Comparison of ENCODE assay signal across 9 mouse cellular contexts in the genomic region with DNA sequence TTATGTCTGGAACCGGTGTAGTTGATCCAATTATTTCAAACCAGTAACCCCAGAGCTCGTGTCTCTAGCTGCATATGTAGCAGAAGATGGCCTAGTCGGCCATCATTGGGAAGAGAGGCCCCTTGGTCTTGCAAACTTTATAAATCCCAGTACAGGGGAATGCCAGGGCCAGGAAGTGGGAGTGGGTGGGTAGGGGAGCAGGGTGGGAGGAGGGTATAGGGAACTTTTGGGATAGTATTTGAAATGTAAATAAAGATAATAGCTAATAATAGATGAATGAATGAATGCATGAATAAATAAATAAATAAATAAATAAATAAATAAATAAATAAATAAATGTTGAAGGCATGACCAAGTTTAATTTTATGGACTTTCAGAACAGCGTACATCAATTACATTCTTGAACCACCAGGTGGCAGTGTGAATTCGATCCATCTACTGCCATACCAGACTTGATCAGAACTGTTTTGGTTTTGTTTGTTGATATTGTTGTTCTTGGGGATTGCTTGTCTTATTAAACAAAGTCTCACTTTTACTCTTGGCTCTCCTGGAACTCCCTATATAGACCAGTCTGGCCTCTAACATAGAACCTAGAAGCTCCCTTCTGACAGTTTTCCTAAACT. TPM values are rescaled to one million over a fixed set of nuclear protein-coding genes. Genes with fewer than 3 reads are reported as not detected.
DNase-seq lines count a peak whose midpoint lies in the region; ATAC-seq and TF ChIP-seq lines count a peak whose summit lies in the region.
"Not testable (repeated sequence)": the region's sequence is repeated elsewhere in the genome, so short reads cannot be mapped to it uniquely, and the experiment has no call there.
"Had no signal": no experiment of that assay in that cellular context is flagged by ENCODE, and none has a peak within 500 bp of the region (broad histone marks: within the 10 kb centered on the region; RNA-seq: fewer than 3 reads in every experiment).

No protein-coding gene starts in this region.

- H3K36me3 ChIP-seq in forebrain, embryonic 12.5 days (replicated peaks); hindbrain, embryonic 11.5 days (ENCODE audit: control insufficient read depth, insufficient read depth, low read length); lung, postnatal 0 days (ENCODE audit: insufficient read depth, low read length); neural tube, embryonic 14.5 days (ENCODE audit: control insufficient read depth, insufficient read depth, low read length): not testable (repeated sequence)

- not testable (repeated sequence) for H3K4me2 ChIP-seq in forebrain, embryonic 12.5 days; hindbrain, embryonic 11.5 days (replicated peaks; ENCODE audit: low read depth, low read length); lung, postnatal 0 days (replicated peaks; ENCODE audit: low read depth, low read length); neural tube, embryonic 14.5 days (ENCODE audit: low read depth, low read length)

- peak; percentile 58; the same call in 1 of the 2 replicates for ATAC-seq in forebrain, embryonic 12.5 days (ENCODE audit: low FRiP score)
- ATAC-seq in hindbrain, embryonic 11.5 days (ENCODE audit: low FRiP score), result peak; percentile 70
- ATAC-seq in lung, postnatal 0 days, result not testable (repeated sequence)
- ATAC-seq in neural tube, embryonic 14.5 days (ENCODE audit: low read depth), result peak; percentile 76

- not testable (repeated sequence) for H3K4me3 ChIP-seq in forebrain, embryonic 12.5 days (replicated peaks); hindbrain, embryonic 11.5 days (ENCODE audit: low read depth, low read length); lung, postnatal 0 days (ENCODE audit: low read depth, low read length); neural tube, embryonic 14.5 days (ENCODE audit: low read depth, low read length)

- 53% methylated on average over 5 of the region's 5 CpGs for WGBS in forebrain, embryonic 12.5 days
- WGBS in hindbrain, embryonic 11.5 days, result 58% methylated on average over 5 of the region's 5 CpGs
- 39% methylated on average over 5 of the region's 5 CpGs for WGBS in lung, postnatal 0 days
- 52% methylated on average over 5 of the region's 5 CpGs for WGBS in neural tube, embryonic 14.5 days

- not testable (repeated sequence) for H3K27ac ChIP-seq in forebrain, embryonic 12.5 days; hindbrain, embryonic 11.5 days (ENCODE audit: low read depth, low read length); lung, postnatal 0 days (ENCODE audit: low read length); neural tube, embryonic 14.5 days (ENCODE audit: low read depth, low read length)

- peak; percentile 6 for DNase-seq in Muller cell, postnatal 12 days (ENCODE audit: inconsistent ontology term)
- peak; percentile 25 to 30 for DNase-seq in cerebellum, adult 18-20 months
- peak; percentile 66 for DNase-seq in hindbrain, embryonic 11.5 days (ENCODE audit: low spot score)
- peak; percentile 5 to 35 for DNase-seq in layer of hippocampus, adult 18-20 months (ENCODE audit: low spot score in 2 of 2)
- peak; percentile 61 for DNase-seq in lung, postnatal 0 days (ENCODE audit: low spot score)
- peak; percentile 6 for DNase-seq in urinary bladder, postnatal 25 days (ENCODE audit: low spot score)

- TF ChIP-seq EP300 in lung, postnatal 0 days (IDR thresholded peaks at IDR 0.05), result not testable (repeated sequence)

- not testable (repeated sequence) for H3K4me1 ChIP-seq in forebrain, embryonic 12.5 days; hindbrain, embryonic 11.5 days (replicated peaks; ENCODE audit: control insufficient read depth, insufficient read depth, low read length); lung, postnatal 0 days (ENCODE audit: insufficient read depth, low read depth, low read length); neural tube, embryonic 14.5 days (ENCODE audit: control insufficient read depth, insufficient read depth, low read length)

- H3K9ac ChIP-seq in forebrain, embryonic 12.5 days; hindbrain, embryonic 11.5 days (ENCODE audit: low read depth, low read length); lung, postnatal 0 days (replicated peaks; ENCODE audit: low read depth); neural tube, embryonic 14.5 days (replicated peaks; ENCODE audit: low read depth, low read length): not testable (repeated sequence)

- peak; percentile 67 for TF ChIP-seq CTCF in lung, postnatal 0 days (IDR thresholded peaks at IDR 0.05)

- H3K9me3 ChIP-seq in forebrain, embryonic 12.5 days; hindbrain, embryonic 11.5 days (ENCODE audit: control insufficient read depth, low read length); lung, postnatal 0 days (ENCODE audit: low read length); neural tube, embryonic 14.5 days (ENCODE audit: control insufficient read depth, low read length): not testable (repeated sequence)

- H3K27me3 ChIP-seq in forebrain, embryonic 12.5 days; hindbrain, embryonic 11.5 days (ENCODE audit: control insufficient read depth, insufficient read depth, low read length); lung, postnatal 0 days (replicated peaks; ENCODE audit: insufficient read depth, low read length); neural tube, embryonic 14.5 days (ENCODE audit: control insufficient read depth, insufficient read depth, low read length): not testable (repeated sequence)

RNA-seq across cellular contexts. Expression of a gene that starts 11.1 kb away (rescaled TPM):
- polyA plus RNA-seq in forebrain, embryonic 12.5 days (2016; fragmentation: Nextera tagmentation; extraction: Ambion mirVana), result not detected in 2 replicates
- not detected in 2 replicates for polyA plus RNA-seq in hindbrain, embryonic 11.5 days (2014; fragmentation: Nextera tagmentation; extraction: Ambion mirVana)
- total RNA-seq in layer of hippocampus, adult 18-20 months (2021), result not detected
- not detected in 2 replicates for polyA plus RNA-seq in lung, postnatal 0 days (2015; fragmentation: Nextera tagmentation; extraction: Ambion mirVana)
- polyA plus RNA-seq in neural tube, embryonic 14.5 days (2014; fragmentation: Nextera tagmentation; extraction: Ambion mirVana), result not detected in 2 replicates
- polyA plus RNA-seq: heart, embryonic 13.5 days had no signal

RNA-seq across cellular contexts. Expression of a gene that starts 35.6 kb away (rescaled TPM):
- polyA plus RNA-seq in forebrain, embryonic 12.5 days (2016; fragmentation: Nextera tagmentation; extraction: Ambion mirVana), result not detected in 2 replicates
- not detected in 2 replicates for polyA plus RNA-seq in hindbrain, embryonic 11.5 days (2014; fragmentation: Nextera tagmentation; extraction: Ambion mirVana)
- total RNA-seq in layer of hippocampus, adult 18-20 months (2021), result not detected
- polyA plus RNA-seq in lung, postnatal 0 days (2015; fragmentation: Nextera tagmentation; extraction: Ambion mirVana), result not detected in 2 replicates
- polyA plus RNA-seq in neural tube, embryonic 14.5 days (2014; fragmentation: Nextera tagmentation; extraction: Ambion mirVana), result not detected in 2 replicates
- polyA plus RNA-seq: heart, embryonic 13.5 days had no signal

RNA-seq across cellular contexts. Expression of a gene that starts 57.5 kb away (rescaled TPM):
- polyA plus RNA-seq in forebrain, embryonic 12.5 days (2016; fragmentation: Nextera tagmentation; extraction: Ambion mirVana), result not detected in 2 replicates
- polyA plus RNA-seq in hindbrain, embryonic 11.5 days (2014; fragmentation: Nextera tagmentation; extraction: Ambion mirVana), result not detected in 2 replicates
- not detected for total RNA-seq in layer of hippocampus, adult 18-20 months (2021)
- not detected in 2 replicates for polyA plus RNA-seq in lung, postnatal 0 days (2015; fragmentation: Nextera tagmentation; extraction: Ambion mirVana)
- not detected in 2 replicates for polyA plus RNA-seq in neural tube, embryonic 14.5 days (2014; fragmentation: Nextera tagmentation; extraction: Ambion mirVana)
- polyA plus RNA-seq: heart, embryonic 13.5 days had no signal

Comparison
In these comparisons a context has a peak if more than half of its experiments do, and no peak if none do; other contexts are left out.
1. DNase-seq: peak in every context shown above with its lines; median percentile 66 in hindbrain, embryonic 11.5 days; 61 in lung, postnatal 0 days; 28 in cerebellum, adult 18-20 months; 20 in layer of hippocampus, adult 18-20 months; 6 in Muller cell, postnatal 12 days; 6 in urinary bladder, postnatal 25 days.